Mouse (Mus musculus) lung, adult 2 months (tissue): ENCODE measurements around the gene Cdk14.

Experiments used
- CTCF ChIP-seq: fragments of 200-500 bp; IDR thresholded peaks from 2 replicates; pipeline ENCODE4 v1.5.1; 2011; ENCODE audit warnings: mild to moderate bottlenecking, low read length, control low read depth; ENCODE audit not compliant: insufficient read depth
- POLR2A ChIP-seq: fragments of 200-500 bp; IDR thresholded peaks from 2 replicates; pipeline ENCODE4 v1.6.1; 2011; ENCODE audit warnings: low read depth, mild to moderate bottlenecking, control low read depth, low read length, borderline replicate concordance; ENCODE audit errors: extremely low read depth

GRCm38 (mm10) chr5:5367550-5367949 is 52.6 kb downstream of the Cdk14 start:
- TF ChIP-seq CTCF, result no peak
- no peak for TF ChIP-seq POLR2A
